Mouse (Mus musculus) CH12.LX (cell line): ENCODE measurements at regions not wholly inside any gene's neighbourhood (a gene's known extent, or its start where the extent isn't known, plus 50 kb on each side); places are given as distances from the start of the nearest gene placed in this dataset.

ENCODE experiments used
- DNase-seq: peaks from one replicate; pipeline ENCODE4 v3.0.0-alpha.2; 2013; ENCODE audit errors: extremely low read depth
- H3K27ac ChIP-seq: 2 replicates; pipeline ENCODE4 v1.5.1; 2012; ENCODE audit warnings: low read depth, mild to moderate bottlenecking, control low read depth, moderate library complexity; ENCODE audit not compliant: insufficient read depth
- H3K27me3 ChIP-seq: replicated peaks from 2 replicates; pipeline ENCODE3; 2012; ENCODE audit warnings: inconsistent platforms
- H3K36me3 ChIP-seq, 2 experiments: replicated peaks in 1 of 2; 2 replicates each; pipeline versions ENCODE3 to v1.6.1; 2012; ENCODE audit warnings: inconsistent platforms in 1 of 2, low read length in 1 of 2, mild to moderate bottlenecking in 1 of 2, mixed read lengths in 1 of 2, moderate library complexity in 1 of 2; ENCODE audit not compliant: control insufficient read depth in 1 of 2, insufficient read depth in 1 of 2
- H3K4me1 ChIP-seq, 2 experiments: 2 replicates each; pipeline ENCODE4 v1.6.1; 2012; ENCODE audit warnings: inconsistent platforms in 1 of 2, moderate library complexity in 1 of 2; ENCODE audit not compliant: insufficient read depth in 2 of 2, control insufficient read depth in 1 of 2
- H3K4me2 ChIP-seq: 2 replicates; pipeline ENCODE4 v1.6.1; 2012; ENCODE audit warnings: low read depth, mild to moderate bottlenecking, control low read depth; ENCODE audit not compliant: poor library complexity, insufficient read depth, severe bottlenecking
- H3K4me3 ChIP-seq, 3 experiments: fragments of 150-350 bp in 1 of 3; sonication (generic) in 1 of 3; replicated peaks in 1 of 3; 2 replicates each; pipeline versions ENCODE3 to v1.5.1; 2011 to 2012; ENCODE audit warnings: low read depth in 2 of 3, low read length in 2 of 3, mild to moderate bottlenecking in 2 of 3, moderate library complexity in 2 of 3, control low read depth in 1 of 3, improper control_type of control experiment in 1 of 3, inconsistent platforms in 1 of 3, mixed read lengths in 1 of 3; ENCODE audit not compliant: poor library complexity in 1 of 3
- H3K79me2 ChIP-seq: replicated peaks from 2 replicates; pipeline ENCODE4 v1.6.1; 2012; ENCODE audit warnings: mild to moderate bottlenecking, moderate library complexity; ENCODE audit not compliant: control insufficient read depth, poor library complexity, insufficient read depth, severe bottlenecking; ENCODE audit errors: extremely low read depth
- H3K9ac ChIP-seq: 2 replicates; pipeline ENCODE4 v1.6.1; 2012; ENCODE audit warnings: low read depth, mild to moderate bottlenecking, control low read depth, moderate library complexity; ENCODE audit not compliant: insufficient read depth
- H3K9me3 ChIP-seq: replicated peaks from 2 replicates; pipeline ENCODE3; 2012; ENCODE audit warnings: low read length, inconsistent platforms, mixed read lengths
- CHD1 ChIP-seq: IDR thresholded peaks from 2 replicates; pipeline ENCODE4 v1.6.1; 2012; ENCODE audit warnings: low read depth, low read length, improper control_type of control experiment, inconsistent platforms
- CHD2 ChIP-seq: IDR thresholded peaks from 2 replicates; pipeline ENCODE4 v1.6.1; 2011; ENCODE audit warnings: low read length, improper control_type of control experiment
- CTCF ChIP-seq, 2 experiments: IDR thresholded peaks in 1 of 2; conservative IDR thresholded peaks in 1 of 2; 2 replicates each; pipeline ENCODE4 v1.5.1; 2011 to 2012; ENCODE audit warnings: low read depth in 2 of 2, low read length in 2 of 2, improper control_type of control experiment in 1 of 2, inconsistent platforms in 1 of 2, mild to moderate bottlenecking in 1 of 2, moderate library complexity in 1 of 2
- ELF1 ChIP-seq: IDR thresholded peaks from 2 replicates; pipeline ENCODE4 v1.6.1; 2014; ENCODE audit warnings: low read depth, mild to moderate bottlenecking, inconsistent platforms, low read length, improper control_type of control experiment
- ETS1 ChIP-seq: conservative IDR thresholded peaks from 2 replicates; pipeline ENCODE4 v1.6.1; 2012; ENCODE audit warnings: low read depth, mild to moderate bottlenecking, inconsistent platforms, low read length, improper control_type of control experiment, moderate library complexity
- GABPA ChIP-seq: IDR thresholded peaks from 2 replicates; pipeline ENCODE4 v1.6.1; 2012; ENCODE audit warnings: low read depth, low read length, improper control_type of control experiment, inconsistent platforms; ENCODE audit not compliant: insufficient replicate concordance
- JUND ChIP-seq: conservative IDR thresholded peaks from 2 replicates; pipeline ENCODE4 v1.6.1; 2011; ENCODE audit warnings: low read depth, low read length, improper control_type of control experiment
- KAT2A ChIP-seq: IDR thresholded peaks from 2 replicates; pipeline ENCODE4 v1.6.1; 2012; ENCODE audit warnings: low read length, improper control_type of control experiment, inconsistent platforms; ENCODE audit not compliant: insufficient replicate concordance
- MAX ChIP-seq: IDR thresholded peaks from 2 replicates; pipeline ENCODE4 v1.6.1; 2011; ENCODE audit warnings: low read length, improper control_type of control experiment
- MAZ ChIP-seq: IDR thresholded peaks from 2 replicates; pipeline ENCODE4 v1.6.1; 2012; ENCODE audit warnings: low read depth, mild to moderate bottlenecking, inconsistent platforms, low read length, improper control_type of control experiment, moderate library complexity
- MEF2A ChIP-seq: IDR thresholded peaks from 2 replicates; pipeline ENCODE4 v1.6.1; 2014; ENCODE audit warnings: low read depth, mild to moderate bottlenecking, inconsistent platforms, low read length, improper control_type of control experiment, borderline replicate concordance
- MXI1 ChIP-seq: IDR thresholded peaks from 2 replicates; pipeline ENCODE4 v1.6.1; 2011; ENCODE audit warnings: mild to moderate bottlenecking, low read depth, low read length, improper control_type of control experiment
- MYC ChIP-seq: IDR thresholded peaks from 2 replicates; pipeline ENCODE4 v1.6.1; 2011; ENCODE audit warnings: low read depth, mild to moderate bottlenecking, improper control_type of control experiment, low read length
- NELFE ChIP-seq: IDR thresholded peaks from 2 replicates; pipeline ENCODE4 v1.6.1; 2011; ENCODE audit warnings: low read depth, low read length, improper control_type of control experiment
- NRF1 ChIP-seq: IDR thresholded peaks from 2 replicates; pipeline ENCODE4 v1.6.1; 2014; ENCODE audit warnings: low read depth, mild to moderate bottlenecking, inconsistent platforms, low read length, improper control_type of control experiment, moderate library complexity
- RCOR1 ChIP-seq: conservative IDR thresholded peaks from 2 replicates; pipeline ENCODE4 v1.6.1; 2012; ENCODE audit warnings: low read depth, mild to moderate bottlenecking, inconsistent platforms, low read length, improper control_type of control experiment
- SIN3A ChIP-seq: IDR thresholded peaks from 2 replicates; pipeline ENCODE4 v1.6.1; 2012; ENCODE audit warnings: low read length, improper control_type of control experiment, inconsistent platforms
- TBP ChIP-seq: conservative IDR thresholded peaks from 2 replicates; pipeline ENCODE4 v1.6.1; 2011; ENCODE audit warnings: low read depth, low read length, improper control_type of control experiment
- UBTF ChIP-seq: IDR thresholded peaks from 2 replicates; pipeline ENCODE4 v1.6.1; 2012; ENCODE audit warnings: low read depth, mild to moderate bottlenecking, inconsistent platforms, low read length, improper control_type of control experiment, moderate library complexity
- ZKSCAN1 ChIP-seq: IDR thresholded peaks from 2 replicates; pipeline ENCODE4 v1.6.1; 2012; ENCODE audit warnings: low read depth, inconsistent platforms, low read length, improper control_type of control experiment, borderline replicate concordance
- ZMIZ1 ChIP-seq: IDR thresholded peaks from 2 replicates; pipeline ENCODE4 v1.6.1; 2012; ENCODE audit warnings: low read depth, mild to moderate bottlenecking, inconsistent platforms, low read length, improper control_type of control experiment
- ZNF384 ChIP-seq: IDR thresholded peaks from 2 replicates; pipeline ENCODE4 v1.6.1; 2012; ENCODE audit warnings: low read depth, low read length, improper control_type of control experiment, inconsistent platforms
- dilution Hi-C: fragments of 300-500 bp; cut with MboI; formaldehyde crosslinking; loops from 2 replicates; pipeline ENCODE4 v1.14.3; 2020; ENCODE audit warnings: low sequenced_read_pairs; ENCODE audit not compliant: extremely low pct_unique_long_range_greater_than_20kb, extremely low pct_ligation_motif_present
- in situ Hi-C: fragments of 300-500 bp; cut with MboI; formaldehyde crosslinking; loops from 3 replicates; pipeline ENCODE4 v1.14.3; 2019; ENCODE audit warnings: low sequenced_read_pairs, low pct_ligation_motif_present, low pct_unique_long_range_greater_than_20kb, mixed read lengths

- no peaks in the 10 kb centered on the region for H3K36me3 ChIP-seq
- no peaks in the 10 kb centered on the region for H3K79me2 ChIP-seq
- H3K27me3 ChIP-seq = no peaks in the 10 kb centered on the region
- H3K9me3 ChIP-seq = no peaks in the 10 kb centered on the region
- TF ChIP-seq ELF1 (no peak), MXI1 (no peak), MYC (no peak), SIN3A (no peak)
- H3K4me2 ChIP-seq = no peak overlapping the region
- H3K4me3 ChIP-seq = no peak overlapping the region
- no peak for DNase-seq
- no peak overlapping the region for H3K27ac ChIP-seq
- in situ Hi-C loops (no loop called here), dilution Hi-C loops (no loop called here)
- H3K4me1 ChIP-seq = no peaks in the 10 kb centered on the region
- H3K9ac ChIP-seq = no peak overlapping the region
Measured at GRCm38 (mm10) chr3:148324911-148325621, 665.3 kb downstream of the Adgrl2 start.

- no peaks in the 10 kb centered on the region for H3K4me1 ChIP-seq
- dilution Hi-C loops (no loop called here), in situ Hi-C loops (no loop called here)
- no peaks in the 10 kb centered on the region for H3K27me3 ChIP-seq
- TF ChIP-seq CHD2 = no peak
- no peak overlapping the region for H3K4me2 ChIP-seq
- DNase-seq = no peak
- H3K79me2 ChIP-seq = no peaks in the 10 kb centered on the region
- no peaks in the 10 kb centered on the region for H3K36me3 ChIP-seq
- no peak overlapping the region for H3K9ac ChIP-seq
- H3K9me3 ChIP-seq = no peaks in the 10 kb centered on the region
- no peak overlapping the region for H3K27ac ChIP-seq
- H3K4me3 ChIP-seq = no peak overlapping the region
Measured at GRCm38 (mm10) chr3:148321894-148322293, 668.5 kb downstream of the Adgrl2 start.

DNA sequence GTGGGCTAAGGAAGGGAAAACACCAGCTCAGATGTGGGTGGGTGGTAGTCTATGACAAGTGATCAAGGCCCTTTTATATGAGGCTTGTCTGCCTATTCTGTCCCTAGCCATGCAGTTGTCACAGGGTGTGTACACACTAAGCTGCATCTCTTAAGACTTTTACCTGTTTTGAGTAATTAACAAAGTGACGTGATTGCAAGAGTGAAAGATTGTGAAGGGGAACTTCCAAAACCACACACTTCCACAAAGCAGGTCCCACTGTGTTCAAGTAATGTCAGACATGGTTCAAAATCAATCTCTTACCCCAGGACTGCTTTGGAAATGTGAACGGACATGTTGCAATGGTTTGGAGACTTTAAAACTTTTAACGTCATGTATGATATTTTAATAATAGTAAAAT lies 674.2 kb downstream of the Adgrl2 start:
- H3K36me3 ChIP-seq = no peaks in the 10 kb centered on the region
- H3K79me2 ChIP-seq = no peaks in the 10 kb centered on the region
- no peak overlapping the region for H3K9ac ChIP-seq
- dilution Hi-C loops = no loop called here
- H3K4me2 ChIP-seq = no peak overlapping the region
- H3K27ac ChIP-seq = no peak overlapping the region
- no peaks in the 10 kb centered on the region for H3K9me3 ChIP-seq
- H3K4me1 ChIP-seq = no peaks in the 10 kb centered on the region
- no peak for DNase-seq
- in situ Hi-C loops = no loop called here
- no peaks in the 10 kb centered on the region for H3K27me3 ChIP-seq
- no peak overlapping the region for H3K4me3 ChIP-seq
- TF ChIP-seq ZKSCAN1 = no peak
- no peak for TF ChIP-seq NELFE
- TF ChIP-seq TBP = no peak
- no peak for TF ChIP-seq MEF2A
- no peak for TF ChIP-seq SIN3A
- no peak for TF ChIP-seq KAT2A
- no peak for TF ChIP-seq MAX
- no peak for TF ChIP-seq NRF1
- no peak for TF ChIP-seq ZNF384
- no peak for TF ChIP-seq JUND
- no peak for TF ChIP-seq UBTF
- TF ChIP-seq ETS1 = no peak
- no peak for TF ChIP-seq MAZ
- no peak for TF ChIP-seq GABPA
- no peak for TF ChIP-seq CHD1
- TF ChIP-seq ZMIZ1 = no peak
- TF ChIP-seq CTCF (conservative IDR thresholded peaks at IDR 0.05 in 1 of 2, IDR thresholded peaks at IDR 0.05 in 1 of 2; ENCODE audit: low read depth in 2 of 2, low read length in 2 of 2) = no peak
- TF ChIP-seq RCOR1 = no peak
